Comparison of ENCODE assay signal across 8 mouse cellular contexts in the genomic region with DNA sequence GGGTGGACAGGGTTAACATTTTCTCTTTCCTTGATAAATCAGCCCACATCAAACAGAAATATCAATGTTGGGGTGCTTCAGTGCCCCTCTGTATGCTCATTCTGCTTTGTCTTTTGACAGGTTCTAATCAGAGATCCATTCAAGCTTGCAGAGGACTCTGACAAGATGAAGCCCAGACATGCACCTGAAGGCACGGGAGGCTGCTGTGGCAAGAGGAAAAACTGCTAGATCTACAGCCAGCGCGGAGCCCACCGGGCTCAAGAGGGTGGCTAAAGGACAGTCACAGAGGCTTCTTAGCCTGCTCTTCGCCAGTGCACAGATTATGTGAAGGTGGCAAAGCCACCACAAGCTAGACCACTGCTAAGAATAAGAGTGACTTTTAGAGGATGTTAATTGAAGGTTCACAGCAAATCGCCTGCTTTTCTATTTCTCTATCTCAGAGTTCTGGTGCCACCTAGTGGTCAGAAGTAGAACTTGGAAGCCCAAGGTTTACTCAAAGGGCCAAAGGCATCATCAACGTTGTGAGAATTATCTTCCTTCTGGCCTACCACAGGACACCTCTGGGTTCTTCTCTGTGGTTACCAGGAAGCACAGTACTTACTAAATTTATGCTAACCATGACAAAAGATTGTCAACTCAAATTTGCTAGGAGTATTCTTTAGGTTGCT. TPM values are rescaled to one million over a fixed set of nuclear protein-coding genes. Genes with fewer than 3 reads are reported as not detected.
DNase-seq lines count a peak whose midpoint lies in the region; ATAC-seq lines count a peak whose summit lies in the region.

No protein-coding gene starts in this region.

- peak; percentile 55 for DNase-seq in urinary bladder, postnatal 25 days (ENCODE audit: low spot score)
- no peak for DNase-seq in urinary bladder, postnatal 10 days (ENCODE audit: low spot score)
- peak; percentile 81 for DNase-seq in brain, adult 2 months (ENCODE audit: low read depth, low spot score)
- DNase-seq in limb, embryonic 10.5 days (ENCODE audit: low spot score) = peak; percentile 55
- peak; percentile 91 for DNase-seq in retina, embryonic 14.5 days (ENCODE audit: low spot score)
- peak; percentile 62 for DNase-seq in yolk sac, embryonic 10.5 days (ENCODE audit: low spot score)

- no peak overlapping the region for H3K4me2 ChIP-seq in forebrain, embryonic 13.5 days

- no peaks in the 10 kb centered on the region for H3K27me3 ChIP-seq in forebrain, embryonic 13.5 days
- no peaks in the 10 kb centered on the region for H3K27me3 ChIP-seq in limb, embryonic 10.5 days (ENCODE audit: low read depth, poor library complexity, severe bottlenecking)

- no peaks in the 10 kb centered on the region for H3K9me3 ChIP-seq in forebrain, embryonic 13.5 days (replicated peaks)
- no peaks in the 10 kb centered on the region for H3K9me3 ChIP-seq in limb, embryonic 10.5 days (replicated peaks)

- whole genome bisulfite sequencing in forebrain, embryonic 13.5 days = 52% methylated on average over 7 of the region's 7 CpGs
- WGBS in limb, embryonic 10.5 days = 57% methylated on average over 7 of the region's 7 CpGs

- 0 out of 2 replicates have a peak, but pooled peaks have one; percentile 19 for ATAC-seq in forebrain, embryonic 13.5 days
- ATAC-seq in inflammation-experienced regulatory T-cells, adult 6 months = peak; percentile 43

- H3K9ac ChIP-seq in forebrain, embryonic 13.5 days = no peak overlapping the region

- H3K4me1 ChIP-seq in forebrain, embryonic 13.5 days = peaks cover 4% of the 10 kb centered on the region; the same call in 1 of the 2 replicates
- H3K4me1 ChIP-seq in limb, embryonic 10.5 days = no peaks in the 10 kb centered on the region

- H3K4me3 ChIP-seq in forebrain, embryonic 13.5 days = no peak overlapping the region
- H3K4me3 ChIP-seq in limb, embryonic 10.5 days = no peak overlapping the region

- H3K27ac ChIP-seq in forebrain, embryonic 13.5 days = no peak overlapping the region
- no peak overlapping the region for H3K27ac ChIP-seq in limb, embryonic 10.5 days

- H3K36me3 ChIP-seq in forebrain, embryonic 13.5 days (ENCODE audit: poor library complexity, severe bottlenecking) = no peaks in the 10 kb centered on the region
- H3K36me3 ChIP-seq in limb, embryonic 10.5 days = peaks cover 5% of the 10 kb centered on the region; the same call in 1 of the 2 replicates

RNA-seq across cellular contexts. Expression of a gene that starts 20.9 kb away (rescaled TPM):
- 2.3 and 3.0 TPM in 2 replicates for polyA plus RNA-seq in forebrain, embryonic 13.5 days (2015; fragmentation: Nextera tagmentation; extraction: Ambion mirVana)
- polyA plus RNA-seq in inflammation-experienced regulatory T-cells, adult 6 months (2017; shearing (Covaris generic)) = 1 to 10 TPM in 1 of 3 experiments, under 1 TPM in 2; 0.36 to 1.2 (median 0.44) TPM
- 1.5 and 1.6 TPM in 2 replicates for polyA plus RNA-seq in limb, embryonic 10.5 days (2016; fragmentation: Nextera tagmentation; extraction: Ambion mirVana)

RNA-seq across cellular contexts. Expression of a gene that starts 33.2 kb away (rescaled TPM):
- 16.6 and 18.0 TPM in 2 replicates for polyA plus RNA-seq in forebrain, embryonic 13.5 days (2015; fragmentation: Nextera tagmentation; extraction: Ambion mirVana)
- polyA plus RNA-seq in inflammation-experienced regulatory T-cells, adult 6 months (2017; shearing (Covaris generic)) = 10 to 100 TPM in 2 of 3 experiments, 1 to 10 TPM in 1; 2.8 to 12.8 (median 12.7) TPM
- polyA plus RNA-seq in limb, embryonic 10.5 days (2016; fragmentation: Nextera tagmentation; extraction: Ambion mirVana) = 29.7 and 31.4 TPM in 2 replicates

RNA-seq across cellular contexts. Expression of a gene that starts 50.8 kb away (rescaled TPM):
- 14.3 and 16.5 TPM in 2 replicates for polyA plus RNA-seq in forebrain, embryonic 13.5 days (2015; fragmentation: Nextera tagmentation; extraction: Ambion mirVana)
- 10 to 100 TPM in 1 of 3 experiments, 1 to 10 TPM in 2; 6.0 to 10.8 (median 8.0) TPM for polyA plus RNA-seq in inflammation-experienced regulatory T-cells, adult 6 months (2017; shearing (Covaris generic))
- polyA plus RNA-seq in limb, embryonic 10.5 days (2016; fragmentation: Nextera tagmentation; extraction: Ambion mirVana) = 11.0 and 12.7 TPM in 2 replicates
